Mouse (Mus musculus): Measurements from ENCODE around the gene Nt5dc3. TPM values are rescaled to one million over a fixed set of nuclear protein-coding genes. Genes with fewer than 3 reads are reported as not detected.
A peak's percentile ranks its signal among the peaks of the same experiment; 100 is the strongest.

Nt5dc3 gene
- polyA plus RNA-seq, 1 experiment from 2014 or later = 1.4 TPM

DNA sequence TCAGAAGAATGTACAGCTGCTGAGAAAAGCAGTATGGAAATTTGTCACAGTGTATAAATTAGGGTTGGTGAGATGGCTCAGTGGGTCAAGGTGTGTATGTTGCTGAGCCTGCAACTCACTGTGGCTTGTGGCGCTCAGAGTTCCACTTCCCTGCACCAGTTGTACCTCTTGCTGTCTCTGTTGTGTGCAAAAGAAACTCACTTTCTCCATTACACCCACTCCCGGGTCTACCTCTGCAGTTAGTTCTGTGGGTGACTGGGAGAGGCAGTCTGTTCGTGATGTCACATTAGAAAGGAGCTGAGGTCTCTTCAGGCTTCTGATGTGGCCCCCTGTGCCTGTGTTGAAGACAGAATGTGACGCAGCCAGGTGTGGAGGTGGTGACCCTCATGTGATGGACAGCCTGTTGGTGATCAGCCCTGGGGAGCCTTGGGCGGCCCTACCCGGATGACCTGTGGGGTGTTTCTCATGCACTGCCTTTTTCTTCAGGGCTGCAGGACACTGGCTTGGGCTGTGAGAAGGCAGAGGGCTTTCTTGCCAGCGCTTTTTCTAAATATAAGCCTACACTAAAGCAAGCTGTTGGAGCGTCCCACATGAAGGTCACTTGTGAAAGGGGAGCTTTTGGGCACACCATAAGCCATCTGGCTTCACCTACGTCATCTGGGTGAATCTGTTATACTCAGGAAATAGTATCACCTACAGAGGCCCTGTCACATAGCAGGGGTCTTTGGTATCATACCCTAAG, 16.2 kb downstream of the Nt5dc3 start:
- no peak overlapping the region for H3K27ac ChIP-seq
- no peaks in the 10 kb centered on the region for H3K9me3 ChIP-seq (replicated peaks)
- H3K4me1 ChIP-seq = peaks cover 20% of the 10 kb centered on the region
- WGBS = 84% methylated on average over 9 of the region's 9 CpGs
- H3K4me3 ChIP-seq (replicated peaks) = no peak overlapping the region
- H3K4me2 ChIP-seq = no peak overlapping the region
- no peaks in the 10 kb centered on the region for H3K36me3 ChIP-seq
- H3K27me3 ChIP-seq = no peaks in the 10 kb centered on the region
- no peak overlapping the region for H3K9ac ChIP-seq
- no peak for ATAC-seq (replicated peaks; ENCODE audit: low FRiP score)

- no peak overlapping the region for H3K4me3 ChIP-seq (replicated peaks)
- no peak overlapping the region for H3K27ac ChIP-seq
- WGBS = 90% methylated on average over 5 of the region's 5 CpGs
- H3K4me2 ChIP-seq = no peak overlapping the region
- no peak overlapping the region for H3K9ac ChIP-seq
- ATAC-seq (replicated peaks; ENCODE audit: low FRiP score) = peak; percentile 40; the same call in 1 of the 2 replicates
- no peaks in the 10 kb centered on the region for H3K36me3 ChIP-seq
- H3K9me3 ChIP-seq (replicated peaks) = no peaks in the 10 kb centered on the region
- no peaks in the 10 kb centered on the region for H3K27me3 ChIP-seq
- H3K4me1 ChIP-seq = peaks cover 20% of the 10 kb centered on the region
These were observed 17.4 kb downstream of the Nt5dc3 start for GRCm38 (mm10) chr10:86796073-86796741.

DNA sequence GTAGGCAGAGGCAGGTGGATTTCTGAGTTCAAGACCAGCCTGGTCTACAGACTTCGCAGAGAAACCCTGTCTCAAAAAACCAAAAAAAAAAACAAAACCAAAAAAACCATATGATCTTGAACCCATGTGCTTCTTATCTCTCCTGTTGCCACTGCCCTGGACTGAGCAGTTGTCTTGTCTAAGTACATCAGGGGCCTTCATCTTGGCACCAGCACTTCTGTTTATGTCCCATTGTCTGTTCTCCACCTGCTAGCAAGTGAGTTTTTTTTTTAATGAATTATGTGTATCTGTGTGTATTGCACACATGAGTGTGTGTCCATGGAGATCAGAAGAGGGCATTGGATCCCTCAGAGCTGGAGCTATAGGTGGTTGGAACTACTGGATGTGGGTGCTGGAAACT, 28.6 kb downstream of the Nt5dc3 start:
- whole genome bisulfite sequencing = 95% methylated on average over 1 of the region's 1 CpGs
- Histone ChIP-seq H3K27me3 (no peaks in the 10 kb centered on the region), H3K9me3 (replicated peaks) (no peaks in the 10 kb centered on the region), H3K27ac (no peak overlapping the region), H3K9ac (no peak overlapping the region), H3K4me2 (no peak overlapping the region), H3K4me3 (replicated peaks) (no peak overlapping the region), H3K4me1 (peaks cover 8% of the 10 kb centered on the region), H3K36me3 (peaks cover 1% of the 10 kb centered on the region; the same call in 1 of the 2 replicates)
- no peak for ATAC-seq (replicated peaks; ENCODE audit: low FRiP score)

DNA sequence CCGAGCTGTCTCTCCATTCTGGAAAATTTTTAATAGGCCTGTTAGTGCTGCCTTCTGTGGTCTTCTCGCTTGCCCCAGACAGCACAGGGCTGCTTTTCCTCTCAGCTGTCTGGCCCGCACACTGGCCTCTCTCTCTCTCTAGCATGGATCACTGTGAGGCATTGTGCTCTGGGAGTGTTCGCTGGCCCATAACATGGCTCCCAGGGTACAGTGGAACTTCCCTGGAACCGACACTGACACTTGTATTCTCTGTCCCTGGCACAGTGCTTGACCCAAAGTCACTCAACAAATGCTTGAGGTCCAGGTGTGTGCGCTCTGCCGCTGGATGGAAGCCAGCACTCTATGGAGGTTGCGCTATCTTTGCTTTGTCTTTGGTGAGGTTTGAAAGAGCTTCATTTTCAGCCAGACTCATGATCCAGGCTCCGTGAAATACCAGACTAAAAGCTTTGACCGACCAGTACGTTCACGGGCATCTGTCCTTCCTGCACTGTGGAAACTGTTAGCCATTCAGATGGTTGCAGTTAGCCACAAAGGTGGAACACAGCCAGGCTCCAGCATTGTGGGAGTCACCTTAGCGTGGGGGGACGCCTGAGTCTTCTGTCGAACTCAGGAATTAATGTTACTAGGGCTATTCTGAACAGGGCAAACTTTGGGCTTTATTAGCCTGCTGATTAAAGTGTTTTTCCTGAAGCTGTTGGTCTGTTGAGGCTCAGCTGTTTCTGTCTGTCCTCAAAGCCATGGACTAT, 29.4 kb downstream of the Nt5dc3 start:
- Histone ChIP-seq H3K36me3 (peaks cover 3% of the 10 kb centered on the region; the same call in 1 of the 2 replicates), H3K9ac (no peak overlapping the region), H3K27me3 (no peaks in the 10 kb centered on the region), H3K4me2 (no peak overlapping the region), H3K4me1 (peaks cover 8% of the 10 kb centered on the region), H3K27ac (peak overlapping the region; percentile 48; the same call in 1 of the 2 replicates), H3K4me3 (replicated peaks) (no peak overlapping the region), H3K9me3 (replicated peaks) (no peaks in the 10 kb centered on the region)
- peak; percentile 79 for ATAC-seq (replicated peaks; ENCODE audit: low FRiP score)
- 64% methylated on average over 15 of the region's 15 CpGs for WGBS

DNA sequence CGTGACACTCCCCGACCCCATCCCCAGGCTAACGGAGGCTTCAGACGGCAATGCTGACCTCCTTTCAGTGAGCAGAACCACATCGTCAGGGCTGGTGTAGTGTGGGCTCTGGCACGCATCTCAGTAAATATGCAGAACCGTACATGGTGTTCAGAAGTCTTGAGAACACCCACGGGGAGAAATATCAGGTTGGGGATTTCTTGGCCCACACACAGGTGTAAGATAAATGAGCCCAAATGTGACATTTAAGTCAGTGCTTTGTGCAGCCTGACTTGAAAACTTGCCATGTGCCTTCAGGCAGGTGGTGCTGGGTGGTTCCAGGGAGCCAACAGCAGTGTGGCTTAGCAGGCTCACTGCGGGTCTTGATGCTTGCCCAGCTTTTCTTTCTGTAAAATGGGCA, 31.2 kb downstream of the Nt5dc3 start:
- H3K9me3 ChIP-seq (replicated peaks) = no peaks in the 10 kb centered on the region
- H3K4me3 ChIP-seq (replicated peaks) = no peak overlapping the region
- peaks cover 3% of the 10 kb centered on the region; the same call in 1 of the 2 replicates for H3K36me3 ChIP-seq
- H3K27me3 ChIP-seq = no peaks in the 10 kb centered on the region
- H3K4me1 ChIP-seq = peaks cover 22% of the 10 kb centered on the region
- no peak overlapping the region for H3K27ac ChIP-seq
- no peak overlapping the region for H3K9ac ChIP-seq
- ATAC-seq (replicated peaks; ENCODE audit: low FRiP score) = no peak
- WGBS = 88% methylated on average over 9 of the region's 9 CpGs
- H3K4me2 ChIP-seq = no peak overlapping the region

DNA sequence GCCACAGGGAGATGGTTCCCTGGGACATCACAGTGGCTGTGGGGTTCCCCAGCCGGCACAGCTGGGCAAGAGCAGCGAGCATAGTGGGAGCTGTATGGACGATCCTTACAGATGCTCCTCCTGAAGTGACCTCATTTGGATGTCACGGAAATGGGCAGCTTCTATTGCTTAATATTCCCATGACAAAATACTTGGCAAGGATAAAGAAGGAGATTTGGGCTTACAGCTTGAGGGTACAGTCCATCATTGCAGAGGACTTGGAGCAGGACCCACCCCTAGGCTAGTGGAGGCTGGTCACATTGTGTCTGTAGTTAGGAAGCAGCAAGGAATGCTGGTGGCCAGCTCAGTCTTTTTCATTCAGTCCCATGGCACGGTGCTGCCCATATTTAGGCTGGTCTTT, 31.8 kb downstream of the Nt5dc3 start:
- Histone ChIP-seq H3K4me3 (replicated peaks) (no peak overlapping the region), H3K27me3 (no peaks in the 10 kb centered on the region), H3K9me3 (replicated peaks) (no peaks in the 10 kb centered on the region), H3K36me3 (peaks cover 3% of the 10 kb centered on the region; the same call in 1 of the 2 replicates), H3K27ac (no peak overlapping the region), H3K4me2 (no peak overlapping the region), H3K4me1 (peaks cover 27% of the 10 kb centered on the region), H3K9ac (no peak overlapping the region)
- WGBS = 91% methylated on average over 5 of the region's 5 CpGs
- ATAC-seq (replicated peaks; ENCODE audit: low FRiP score) = no peak

DNA sequence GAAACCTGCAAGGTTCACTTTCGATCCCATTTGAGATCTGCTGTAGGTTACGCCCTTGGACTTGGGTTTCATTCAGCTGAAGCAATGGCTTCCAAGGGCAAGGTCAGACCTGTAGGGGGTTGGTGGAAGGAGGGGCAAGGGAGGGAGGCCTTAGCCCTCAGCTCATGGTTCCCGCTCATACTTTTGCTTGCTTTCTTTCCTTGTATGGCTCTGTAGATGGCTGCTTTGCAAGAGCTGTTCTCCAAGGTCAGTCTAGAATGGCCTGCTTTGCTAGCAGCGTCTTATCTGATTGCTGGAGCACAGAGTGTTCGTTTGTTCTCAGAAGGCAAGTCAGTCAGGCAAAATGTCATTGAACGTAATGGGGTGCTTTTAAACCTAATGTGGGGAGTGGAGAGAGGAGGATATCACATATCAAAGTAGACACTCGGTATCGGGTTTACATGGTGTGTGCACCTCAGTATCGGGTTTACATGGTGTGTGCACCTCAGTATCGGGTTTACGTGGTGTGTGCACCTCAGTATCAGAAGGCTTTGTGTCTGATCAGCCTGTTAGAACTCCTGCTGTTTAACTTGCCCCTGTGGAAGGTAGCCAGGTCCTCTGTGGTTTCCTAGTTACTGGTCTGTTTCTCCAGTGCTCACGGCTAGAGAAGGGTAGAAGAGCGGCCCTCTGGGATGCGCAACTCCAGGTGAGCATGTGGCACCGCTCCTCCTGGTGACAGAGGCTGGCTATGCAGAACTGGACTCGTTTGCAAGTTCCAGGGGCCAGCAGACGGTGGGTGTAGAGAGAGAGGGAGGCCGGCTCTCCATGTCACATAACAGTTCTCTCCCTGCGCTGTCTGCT, 35.7 kb downstream of the Nt5dc3 start:
- Histone ChIP-seq H3K9ac (no peak overlapping the region), H3K9me3 (replicated peaks) (no peaks in the 10 kb centered on the region), H3K4me3 (replicated peaks) (no peak overlapping the region), H3K36me3 (peaks cover 3% of the 10 kb centered on the region; the same call in 1 of the 2 replicates), H3K4me1 (peaks cover 34% of the 10 kb centered on the region), H3K27ac (peak overlapping the region; percentile 82), H3K4me2 (peak overlapping the region; percentile 13; the same call in 1 of the 2 replicates), H3K27me3 (no peaks in the 10 kb centered on the region)
- ATAC-seq (replicated peaks; ENCODE audit: low FRiP score) = peak; percentile 84
- 41% methylated on average over 19 of the region's 19 CpGs for WGBS

DNA sequence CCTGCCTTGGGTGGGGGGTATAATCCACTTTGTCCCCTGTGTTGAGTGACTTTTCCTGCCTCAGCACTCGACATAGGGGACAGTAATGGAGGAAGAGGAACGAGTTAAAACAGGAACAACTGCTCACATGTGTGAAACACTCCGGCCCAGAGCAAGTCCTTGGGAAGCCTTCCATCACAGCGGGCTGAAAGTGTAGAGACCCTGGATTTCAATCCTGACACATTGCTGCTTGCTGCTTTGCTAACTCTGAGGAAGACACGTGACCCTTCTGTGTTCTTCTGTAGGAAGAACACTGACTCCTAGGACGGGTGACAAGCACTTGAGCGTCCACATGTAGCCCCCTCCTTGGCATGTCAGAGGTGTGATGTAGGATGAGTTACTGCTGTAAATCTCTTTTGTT, 36.3 kb downstream of the Nt5dc3 start:
- Histone ChIP-seq H3K27me3 (no peaks in the 10 kb centered on the region), H3K9ac (no peak overlapping the region), H3K4me2 (no peak overlapping the region), H3K27ac (peak overlapping the region; percentile 82), H3K36me3 (peaks cover 3% of the 10 kb centered on the region; the same call in 1 of the 2 replicates), H3K4me1 (peaks cover 38% of the 10 kb centered on the region), H3K4me3 (replicated peaks) (no peak overlapping the region), H3K9me3 (replicated peaks) (no peaks in the 10 kb centered on the region)
- WGBS = 70% methylated on average over 7 of the region's 7 CpGs
- ATAC-seq (replicated peaks; ENCODE audit: low FRiP score) = no peak; the same call in 1 of the 2 replicates

DNA sequence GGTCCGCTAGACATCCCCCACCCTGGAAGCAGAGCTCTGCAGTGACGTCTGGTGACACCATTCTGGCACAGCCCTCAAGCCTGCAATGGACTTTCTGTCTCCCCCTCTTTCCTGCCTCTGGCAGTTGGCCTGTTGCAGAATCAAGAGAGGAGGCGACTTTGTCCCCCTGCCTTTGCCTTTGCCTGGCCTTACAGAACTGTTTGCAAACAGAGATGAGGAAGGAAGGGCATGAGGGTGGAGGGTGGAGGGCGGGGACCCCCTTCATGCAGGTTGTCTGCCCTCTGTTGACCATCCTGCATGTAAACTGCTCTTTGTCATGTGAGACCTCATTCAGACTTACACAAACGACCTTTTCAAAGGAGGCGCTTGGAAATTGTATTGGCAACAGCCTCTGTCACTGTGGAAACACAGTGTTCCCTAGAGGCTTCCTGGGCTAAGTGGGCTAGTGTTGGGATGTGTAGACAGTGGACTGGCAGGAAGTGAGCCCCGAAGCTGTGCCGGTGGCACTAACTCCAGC, 40.9 kb downstream of the Nt5dc3 start:
- no peaks in the 10 kb centered on the region for H3K27me3 ChIP-seq
- peaks cover 31% of the 10 kb centered on the region for H3K4me1 ChIP-seq
- no peak overlapping the region for H3K9ac ChIP-seq
- no peak overlapping the region for H3K27ac ChIP-seq
- no peak overlapping the region for H3K4me3 ChIP-seq (replicated peaks)
- H3K36me3 ChIP-seq = peaks cover 4% of the 10 kb centered on the region; the same call in 1 of the 2 replicates
- no peaks in the 10 kb centered on the region for H3K9me3 ChIP-seq (replicated peaks)
- no peak overlapping the region for H3K4me2 ChIP-seq
- no peak for ATAC-seq (replicated peaks; ENCODE audit: low FRiP score)
- WGBS = 49% methylated on average over 8 of the region's 8 CpGs

DNA sequence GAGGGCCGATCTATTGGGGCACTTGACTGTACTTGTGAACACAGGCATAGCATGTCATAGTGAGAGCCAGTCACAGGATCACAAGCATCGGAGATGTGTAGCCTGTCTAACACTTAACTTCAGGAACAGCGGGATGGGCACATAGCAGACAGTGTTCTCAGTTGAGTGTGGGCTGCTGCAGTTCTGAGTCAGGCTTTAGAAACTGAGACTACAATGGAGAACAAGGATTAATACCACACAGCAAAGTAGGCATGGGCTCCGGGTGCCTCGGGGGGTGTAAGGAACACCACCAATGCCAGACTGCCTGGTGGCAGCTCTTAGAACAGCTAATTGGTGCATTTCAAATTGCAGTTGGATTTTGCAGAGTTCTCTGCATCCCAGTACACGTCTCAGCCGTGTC, 42.2 kb downstream of the Nt5dc3 start:
- no peak for ATAC-seq (replicated peaks; ENCODE audit: low FRiP score)
- Histone ChIP-seq H3K9ac (no peak overlapping the region), H3K27ac (no peak overlapping the region), H3K4me3 (replicated peaks) (no peak overlapping the region), H3K36me3 (peaks cover 4% of the 10 kb centered on the region; the same call in 1 of the 2 replicates), H3K9me3 (replicated peaks) (no peaks in the 10 kb centered on the region), H3K4me1 (peaks cover 34% of the 10 kb centered on the region), H3K4me2 (no peak overlapping the region), H3K27me3 (no peaks in the 10 kb centered on the region)
- 91% methylated on average over 7 of the region's 7 CpGs for WGBS

DNA sequence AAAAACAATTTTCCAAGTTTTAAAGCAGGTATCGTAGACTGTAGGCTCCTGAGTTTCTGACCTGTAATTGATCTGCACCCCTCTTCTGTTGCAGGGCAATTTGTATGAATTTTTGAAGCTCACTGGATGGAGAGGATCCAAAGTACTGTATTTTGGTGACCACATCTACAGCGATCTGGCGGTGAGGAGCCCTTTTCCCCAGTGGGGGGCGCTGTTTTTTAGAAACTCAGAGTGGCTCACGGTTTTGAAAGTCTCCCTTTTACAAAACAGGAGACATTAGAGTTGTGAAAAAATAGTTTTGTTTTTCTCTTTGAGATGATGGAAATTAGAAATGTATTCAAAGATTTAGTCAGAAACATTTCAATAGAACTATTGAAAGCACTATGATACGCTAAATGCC, 45.3 kb downstream of the Nt5dc3 start:
- H3K4me2 ChIP-seq = no peak overlapping the region
- no peak for ATAC-seq (replicated peaks; ENCODE audit: low FRiP score)
- WGBS = 88% methylated on average over 6 of the region's 6 CpGs
- no peaks in the 10 kb centered on the region for H3K9me3 ChIP-seq (replicated peaks)
- no peak overlapping the region for H3K4me3 ChIP-seq (replicated peaks)
- no peaks in the 10 kb centered on the region for H3K27me3 ChIP-seq
- peaks cover 27% of the 10 kb centered on the region for H3K4me1 ChIP-seq
- peaks cover 7% of the 10 kb centered on the region; the same call in 1 of the 2 replicates for H3K36me3 ChIP-seq
- H3K9ac ChIP-seq = no peak overlapping the region
- no peak overlapping the region for H3K27ac ChIP-seq

Data from kidney, embryonic 15.5 days (tissue).